Mouse (Mus musculus) CH12.LX (cell line): ENCODE measurements at regions not wholly inside any gene's neighbourhood (a gene's known extent, or its start where the extent isn't known, plus 50 kb on each side); places are given as distances from the start of the nearest gene placed in this dataset.

ENCODE experiments used
- DNase-seq: peaks from one replicate; pipeline ENCODE4 v3.0.0-alpha.2; 2013; ENCODE audit errors: extremely low read depth
- H3K27ac ChIP-seq: 2 replicates; pipeline ENCODE4 v1.5.1; 2012; ENCODE audit warnings: low read depth, mild to moderate bottlenecking, control low read depth, moderate library complexity; ENCODE audit not compliant: insufficient read depth
- H3K27me3 ChIP-seq: replicated peaks from 2 replicates; pipeline ENCODE3; 2012; ENCODE audit warnings: inconsistent platforms
- H3K36me3 ChIP-seq, 2 experiments: replicated peaks in 1 of 2; 2 replicates each; pipeline versions ENCODE3 to v1.6.1; 2012; ENCODE audit warnings: inconsistent platforms in 1 of 2, low read length in 1 of 2, mild to moderate bottlenecking in 1 of 2, mixed read lengths in 1 of 2, moderate library complexity in 1 of 2; ENCODE audit not compliant: control insufficient read depth in 1 of 2, insufficient read depth in 1 of 2
- H3K4me1 ChIP-seq, 2 experiments: 2 replicates each; pipeline ENCODE4 v1.6.1; 2012; ENCODE audit warnings: inconsistent platforms in 1 of 2, moderate library complexity in 1 of 2; ENCODE audit not compliant: insufficient read depth in 2 of 2, control insufficient read depth in 1 of 2
- H3K4me2 ChIP-seq: 2 replicates; pipeline ENCODE4 v1.6.1; 2012; ENCODE audit warnings: low read depth, mild to moderate bottlenecking, control low read depth; ENCODE audit not compliant: poor library complexity, insufficient read depth, severe bottlenecking
- H3K4me3 ChIP-seq, 3 experiments: fragments of 150-350 bp in 1 of 3; sonication (generic) in 1 of 3; replicated peaks in 1 of 3; 2 replicates each; pipeline versions ENCODE3 to v1.5.1; 2011 to 2012; ENCODE audit warnings: low read depth in 2 of 3, low read length in 2 of 3, mild to moderate bottlenecking in 2 of 3, moderate library complexity in 2 of 3, control low read depth in 1 of 3, improper control_type of control experiment in 1 of 3, inconsistent platforms in 1 of 3, mixed read lengths in 1 of 3; ENCODE audit not compliant: poor library complexity in 1 of 3
- H3K79me2 ChIP-seq: replicated peaks from 2 replicates; pipeline ENCODE4 v1.6.1; 2012; ENCODE audit warnings: mild to moderate bottlenecking, moderate library complexity; ENCODE audit not compliant: control insufficient read depth, poor library complexity, insufficient read depth, severe bottlenecking; ENCODE audit errors: extremely low read depth
- H3K9ac ChIP-seq: 2 replicates; pipeline ENCODE4 v1.6.1; 2012; ENCODE audit warnings: low read depth, mild to moderate bottlenecking, control low read depth, moderate library complexity; ENCODE audit not compliant: insufficient read depth
- H3K9me3 ChIP-seq: replicated peaks from 2 replicates; pipeline ENCODE3; 2012; ENCODE audit warnings: low read length, inconsistent platforms, mixed read lengths
- CHD1 ChIP-seq: IDR thresholded peaks from 2 replicates; pipeline ENCODE4 v1.6.1; 2012; ENCODE audit warnings: low read depth, low read length, improper control_type of control experiment, inconsistent platforms
- CTCF ChIP-seq, 2 experiments: IDR thresholded peaks in 1 of 2; conservative IDR thresholded peaks in 1 of 2; 2 replicates each; pipeline ENCODE4 v1.5.1; 2011 to 2012; ENCODE audit warnings: low read depth in 2 of 2, low read length in 2 of 2, improper control_type of control experiment in 1 of 2, inconsistent platforms in 1 of 2, mild to moderate bottlenecking in 1 of 2, moderate library complexity in 1 of 2
- E2F4 ChIP-seq: IDR thresholded peaks from 2 replicates; pipeline ENCODE4 v1.6.1; 2011; ENCODE audit warnings: low read depth, low read length, improper control_type of control experiment; ENCODE audit not compliant: insufficient replicate concordance
- EP300 ChIP-seq: IDR thresholded peaks from 2 replicates; pipeline ENCODE4 v1.6.1; 2011; ENCODE audit warnings: low read length, improper control_type of control experiment
- GABPA ChIP-seq: IDR thresholded peaks from 2 replicates; pipeline ENCODE4 v1.6.1; 2012; ENCODE audit warnings: low read depth, low read length, improper control_type of control experiment, inconsistent platforms; ENCODE audit not compliant: insufficient replicate concordance
- HCFC1 ChIP-seq: IDR thresholded peaks from 2 replicates; pipeline ENCODE4 v1.6.1; 2012; ENCODE audit warnings: low read depth, mild to moderate bottlenecking, inconsistent platforms, low read length, improper control_type of control experiment
- IRF4 ChIP-seq: IDR thresholded peaks from 2 replicates; pipeline ENCODE4 v1.6.1; 2014; ENCODE audit warnings: low read depth, mild to moderate bottlenecking, inconsistent platforms, low read length, improper control_type of control experiment
- JUN ChIP-seq: IDR thresholded peaks from 2 replicates; pipeline ENCODE4 v1.6.1; 2011; ENCODE audit warnings: low read depth, mild to moderate bottlenecking, low read length, improper control_type of control experiment, moderate library complexity; ENCODE audit not compliant: insufficient read depth
- JUND ChIP-seq: conservative IDR thresholded peaks from 2 replicates; pipeline ENCODE4 v1.6.1; 2011; ENCODE audit warnings: low read depth, low read length, improper control_type of control experiment
- KAT2A ChIP-seq: IDR thresholded peaks from 2 replicates; pipeline ENCODE4 v1.6.1; 2012; ENCODE audit warnings: low read length, improper control_type of control experiment, inconsistent platforms; ENCODE audit not compliant: insufficient replicate concordance
- MAX ChIP-seq: IDR thresholded peaks from 2 replicates; pipeline ENCODE4 v1.6.1; 2011; ENCODE audit warnings: low read length, improper control_type of control experiment
- NELFE ChIP-seq: IDR thresholded peaks from 2 replicates; pipeline ENCODE4 v1.6.1; 2011; ENCODE audit warnings: low read depth, low read length, improper control_type of control experiment
- RAD21 ChIP-seq: IDR thresholded peaks from 2 replicates; pipeline ENCODE4 v1.6.1; 2011; ENCODE audit warnings: low read depth, mild to moderate bottlenecking, low read length, improper control_type of control experiment, moderate library complexity
- SIN3A ChIP-seq: IDR thresholded peaks from 2 replicates; pipeline ENCODE4 v1.6.1; 2012; ENCODE audit warnings: low read length, improper control_type of control experiment, inconsistent platforms
- TBP ChIP-seq: conservative IDR thresholded peaks from 2 replicates; pipeline ENCODE4 v1.6.1; 2011; ENCODE audit warnings: low read depth, low read length, improper control_type of control experiment
- TCF12 ChIP-seq: IDR thresholded peaks from 2 replicates; pipeline ENCODE4 v1.6.1; 2014; ENCODE audit warnings: low read depth, mild to moderate bottlenecking, inconsistent platforms, low read length, improper control_type of control experiment
- UBTF ChIP-seq: IDR thresholded peaks from 2 replicates; pipeline ENCODE4 v1.6.1; 2012; ENCODE audit warnings: low read depth, mild to moderate bottlenecking, inconsistent platforms, low read length, improper control_type of control experiment, moderate library complexity
- USF1 ChIP-seq: IDR thresholded peaks from 2 replicates; pipeline ENCODE4 v1.6.1; 2014; ENCODE audit warnings: low read depth, mild to moderate bottlenecking, inconsistent platforms, low read length, improper control_type of control experiment
- ZC3H11A ChIP-seq: IDR thresholded peaks from 2 replicates; pipeline ENCODE4 v1.6.1; 2012; ENCODE audit warnings: low read depth, mild to moderate bottlenecking, inconsistent platforms, low read length, improper control_type of control experiment
- ZKSCAN1 ChIP-seq: IDR thresholded peaks from 2 replicates; pipeline ENCODE4 v1.6.1; 2012; ENCODE audit warnings: low read depth, inconsistent platforms, low read length, improper control_type of control experiment, borderline replicate concordance
- ZNF384 ChIP-seq: IDR thresholded peaks from 2 replicates; pipeline ENCODE4 v1.6.1; 2012; ENCODE audit warnings: low read depth, low read length, improper control_type of control experiment, inconsistent platforms
- dilution Hi-C: fragments of 300-500 bp; cut with MboI; formaldehyde crosslinking; loops from 2 replicates; pipeline ENCODE4 v1.14.3; 2020; ENCODE audit warnings: low sequenced_read_pairs; ENCODE audit not compliant: extremely low pct_unique_long_range_greater_than_20kb, extremely low pct_ligation_motif_present
- in situ Hi-C: fragments of 300-500 bp; cut with MboI; formaldehyde crosslinking; loops from 3 replicates; pipeline ENCODE4 v1.14.3; 2019; ENCODE audit warnings: low sequenced_read_pairs, low pct_ligation_motif_present, low pct_unique_long_range_greater_than_20kb, mixed read lengths

GRCm38 (mm10) chr8:11062348-11062946, 54.2 kb upstream of the Irs2 start:
- dilution Hi-C loops (no loop called here), in situ Hi-C loops (no loop called here)
- H3K4me2 ChIP-seq, result no peak overlapping the region
- no peaks in the 10 kb centered on the region for H3K9me3 ChIP-seq
- no peak for DNase-seq
- H3K27me3 ChIP-seq, result no peaks in the 10 kb centered on the region
- H3K4me3 ChIP-seq, result no peak overlapping the region
- H3K9ac ChIP-seq, result no peak overlapping the region
- no peaks in the 10 kb centered on the region for H3K79me2 ChIP-seq
- H3K27ac ChIP-seq, result no peak overlapping the region
- H3K36me3 ChIP-seq, result no peaks in the 10 kb centered on the region
- H3K4me1 ChIP-seq, result peaks cover 0 to 4% of the 10 kb centered on the region in 2 experiments; a peak in 1 of 4 replicates
- TF ChIP-seq ZKSCAN1, result no peak
- TF ChIP-seq CHD1, result no peak
- no peak for TF ChIP-seq ZC3H11A
- no peak for TF ChIP-seq HCFC1
- TF ChIP-seq UBTF, result no peak

- in situ Hi-C loops, result no loop called here
- H3K9ac ChIP-seq, result no peak overlapping the region
- no peak overlapping the region for H3K27ac ChIP-seq
- TF ChIP-seq E2F4 (no peak), SIN3A (no peak), JUN (no peak), USF1 (no peak), CTCF (conservative IDR thresholded peaks at IDR 0.05 in 1 of 2, IDR thresholded peaks at IDR 0.05 in 1 of 2; ENCODE audit: low read depth in 2 of 2, low read length in 2 of 2) (no peak), KAT2A (no peak), MAX (no peak), IRF4 (no peak), NELFE (no peak), JUND (no peak), EP300 (no peak), TBP (no peak), ZNF384 (no peak), RAD21 (no peak), TCF12 (no peak), GABPA (no peak)
- H3K9me3 ChIP-seq, result no peaks in the 10 kb centered on the region
- no peak for DNase-seq
- H3K36me3 ChIP-seq, result no peaks in the 10 kb centered on the region
- dilution Hi-C loops, result no loop called here
- H3K4me3 ChIP-seq, result no peak overlapping the region
- H3K4me1 ChIP-seq, result 0 out of 4 replicates have a peak, but pooled peaks cover 0 to 2% of the 10 kb centered on the region in 2 experiments
- H3K27me3 ChIP-seq, result peaks cover 2% of the 10 kb centered on the region
- H3K4me2 ChIP-seq, result no peak overlapping the region
- H3K79me2 ChIP-seq, result no peaks in the 10 kb centered on the region
Measured at GRCm38 (mm10) chr8:11061711-11062110, 53.5 kb upstream of the Irs2 start.
